In genomic region chr17:63185531-63185930, GRCm38 (mm10) we compare ENCODE assay signal across 9 mouse cellular contexts.
DNase-seq lines count a peak whose midpoint lies in the region; ATAC-seq lines count a peak whose summit lies in the region.
"Had no signal": no experiment of that assay in that cellular context is flagged by ENCODE, and none has a peak within 500 bp of the region (broad histone marks: within the 10 kb centered on the region; RNA-seq: fewer than 3 reads in every experiment).

No protein-coding gene starts in this region.

- H3K4me2 ChIP-seq in heart, embryonic 11.5 days, result no peak overlapping the region
- H3K4me2 ChIP-seq in hindbrain, embryonic 15.5 days, result peak overlapping the region; percentile 15; the same call in 1 of the 2 replicates
- no peak overlapping the region for H3K4me2 ChIP-seq in intestine, embryonic 16.5 days (ENCODE audit: low read depth, low read length)

- H3K4me3 ChIP-seq in heart, embryonic 11.5 days (ENCODE audit: low read depth, low read length), result no peak overlapping the region
- H3K4me3 ChIP-seq in hindbrain, embryonic 15.5 days, result no peak overlapping the region
- H3K4me3 ChIP-seq in midbrain, embryonic 10.5 days, result no peak overlapping the region
- no peak overlapping the region for H3K4me3 ChIP-seq in intestine, embryonic 16.5 days (ENCODE audit: low read length)

- no peak for ATAC-seq in heart, embryonic 11.5 days (replicated peaks; ENCODE audit: insufficient number of reproducible peaks, low FRiP score, low TSS enrichment)
- peak; percentile 72; the same call in 1 of the 2 replicates for ATAC-seq in hindbrain, embryonic 15.5 days (ENCODE audit: low FRiP score, low read depth)
- no peak for ATAC-seq in intestine, embryonic 16.5 days

- peak; percentile 21 for DNase-seq in heart, adult 8-10 months (ENCODE audit: low spot score)
- DNase-seq in embryo, embryonic 10.5 days (ENCODE audit: low spot score), result peak; percentile 67
- DNase-seq in midbrain, embryonic 10.5 days (ENCODE audit: low spot score), result peak; percentile 21
- no peak for DNase-seq in urinary bladder, adult 2 months (ENCODE audit: low spot score)
- no peak for DNase-seq in thymus, postnatal 36 days

- no peak overlapping the region for H3K9ac ChIP-seq in heart, embryonic 11.5 days (ENCODE audit: low read depth, low read length)
- H3K9ac ChIP-seq in hindbrain, embryonic 15.5 days, result no peak overlapping the region
- H3K9ac ChIP-seq in intestine, embryonic 16.5 days (ENCODE audit: low read depth, low read length), result no peak overlapping the region

- no peak overlapping the region for H3K27ac ChIP-seq in heart, embryonic 11.5 days (ENCODE audit: low read depth, low read length)
- H3K27ac ChIP-seq in hindbrain, embryonic 15.5 days (replicated peaks), result no peak overlapping the region
- 0 out of 2 replicates have a peak overlapping the region, but pooled peaks have one; percentile 13 for H3K27ac ChIP-seq in midbrain, embryonic 10.5 days (replicated peaks)
- H3K27ac ChIP-seq in intestine, embryonic 16.5 days (ENCODE audit: low read length), result no peak overlapping the region

- 78% methylated on average over 9 of the region's 9 CpGs for WGBS in heart, embryonic 11.5 days (ENCODE audit: insufficient replicate concordance)
- 13% methylated on average over 9 of the region's 9 CpGs for WGBS in hindbrain, embryonic 15.5 days
- 52% methylated on average over 9 of the region's 9 CpGs for WGBS in midbrain, embryonic 10.5 days
- WGBS in intestine, embryonic 16.5 days, result 40% methylated on average over 9 of the region's 9 CpGs

- H3K36me3 ChIP-seq in heart, embryonic 11.5 days (ENCODE audit: control insufficient read depth, insufficient read depth, low read length), result no peaks in the 10 kb centered on the region
- H3K36me3 ChIP-seq in hindbrain, embryonic 15.5 days, result no peaks in the 10 kb centered on the region
- H3K36me3 ChIP-seq in midbrain, embryonic 10.5 days, result no peaks in the 10 kb centered on the region
- H3K36me3 ChIP-seq in intestine, embryonic 16.5 days (ENCODE audit: control insufficient read depth, insufficient read depth, low read length), result no peaks in the 10 kb centered on the region

- H3K9me3 ChIP-seq in heart, embryonic 11.5 days (replicated peaks; ENCODE audit: control insufficient read depth, low read length), result no peaks in the 10 kb centered on the region
- H3K9me3 ChIP-seq in hindbrain, embryonic 15.5 days, result no peaks in the 10 kb centered on the region
- H3K9me3 ChIP-seq in midbrain, embryonic 10.5 days (replicated peaks), result no peaks in the 10 kb centered on the region
- H3K9me3 ChIP-seq in intestine, embryonic 16.5 days (ENCODE audit: control insufficient read depth, low read length), result no peaks in the 10 kb centered on the region

- H3K4me1 ChIP-seq in heart, embryonic 11.5 days (ENCODE audit: control insufficient read depth, insufficient read depth, low read length), result no peaks in the 10 kb centered on the region
- peaks cover 10% of the 10 kb centered on the region; the same call in 1 of the 2 replicates for H3K4me1 ChIP-seq in hindbrain, embryonic 15.5 days (replicated peaks)
- peaks cover 21% of the 10 kb centered on the region for H3K4me1 ChIP-seq in midbrain, embryonic 10.5 days
- H3K4me1 ChIP-seq in intestine, embryonic 16.5 days (ENCODE audit: control insufficient read depth, insufficient read depth, low read length), result no peaks in the 10 kb centered on the region

- H3K27me3 ChIP-seq in heart, embryonic 11.5 days (ENCODE audit: control insufficient read depth, insufficient read depth, low read length), result no peaks in the 10 kb centered on the region
- H3K27me3 ChIP-seq in hindbrain, embryonic 15.5 days, result no peaks in the 10 kb centered on the region
- peaks cover 34% of the 10 kb centered on the region; the same call in 1 of the 2 replicates for H3K27me3 ChIP-seq in midbrain, embryonic 10.5 days (ENCODE audit: low read depth, poor library complexity, severe bottlenecking)
- H3K27me3 ChIP-seq in intestine, embryonic 16.5 days (replicated peaks; ENCODE audit: control insufficient read depth, insufficient read depth, low read length), result no peaks in the 10 kb centered on the region
- H3K27me3 ChIP-seq: CH12.LX had no signal

Comparison
In these comparisons a context has a peak if more than half of its experiments do, and no peak if none do; other contexts are left out.
1. DNase-seq: peak in heart, adult 8-10 months (single experiment), embryo, embryonic 10.5 days (single experiment) and midbrain, embryonic 10.5 days (single experiment); none in urinary bladder, adult 2 months (single experiment) and thymus, postnatal 36 days (0 of 2).